Mouse (Mus musculus): ENCODE results near the gene Fam20c.

GRCm38 (mm10) chr5:138809767-138810166 lies 55.5 kb downstream of the Fam20c start:
- TF ChIP-seq CTCF (IDR thresholded peaks at IDR 0.05) (no peak), EP300 (IDR thresholded peaks at IDR 0.05) (no peak)

All from lung, postnatal 0 days (tissue).